Mouse (Mus musculus) layer of hippocampus, adult 9-10 months (tissue): Measurements from ENCODE around the gene Ltbp1.

ENCODE experiments used
- DNase-seq: peaks from one replicate; pipeline ENCODE4 v3.0.0; 2022; ENCODE audit warnings: low spot score

Gene Ltbp1

DNA sequence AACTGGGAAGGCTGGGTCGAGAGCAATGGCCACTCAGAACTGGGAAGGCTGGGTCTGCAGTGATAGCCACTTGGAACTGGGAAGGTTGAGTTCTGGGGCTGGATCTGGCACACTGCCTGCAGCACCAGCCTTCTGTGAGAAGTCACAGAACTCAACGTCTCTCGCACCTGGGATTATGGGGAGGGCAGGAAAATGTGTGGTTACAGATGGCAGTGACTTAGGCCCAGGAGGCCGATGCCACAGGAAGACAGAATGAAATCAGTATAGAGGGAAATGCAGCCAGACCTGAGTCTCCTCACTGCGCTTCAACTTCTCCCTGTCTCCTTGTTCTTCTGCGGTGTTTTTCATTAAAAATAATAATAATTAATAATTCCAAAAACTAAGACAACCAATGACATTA lies 361.0 kb downstream of the Ltbp1 start:
- no peak for DNase-seq

DNA sequence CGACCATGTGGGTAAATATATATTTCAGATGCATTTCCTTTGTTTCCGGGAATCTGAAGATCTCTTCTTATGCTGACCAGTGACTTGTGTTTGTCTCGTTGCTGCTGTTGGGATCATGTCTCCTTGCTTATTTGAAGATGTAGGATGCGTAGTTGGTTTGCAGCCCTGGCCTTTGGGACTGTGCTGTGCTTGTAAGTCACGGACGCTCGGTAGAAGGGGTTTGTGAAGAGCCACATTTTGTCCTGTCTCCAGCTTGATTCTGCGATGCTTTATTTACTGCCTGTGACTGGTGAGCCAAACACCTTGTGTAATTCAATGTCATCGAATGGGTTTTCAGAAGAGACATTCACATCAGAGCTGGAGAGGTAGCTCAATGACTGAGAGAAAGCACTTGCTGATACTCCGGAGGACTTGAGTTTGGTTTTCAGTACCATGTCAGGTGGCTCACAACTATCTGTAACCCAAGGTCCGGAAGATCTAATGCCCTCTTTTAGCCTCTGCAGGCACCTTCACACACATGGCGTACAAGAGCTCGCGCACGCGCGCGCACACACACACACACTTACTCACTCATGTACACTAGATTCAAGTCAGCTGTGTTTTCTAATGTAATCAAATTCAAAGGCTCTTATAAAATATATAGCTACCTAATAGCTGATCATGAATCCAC lies 362.3 kb downstream of the Ltbp1 start:
- DNase-seq: no peak

GRCm38 (mm10) chr17:75368580-75368979 lies 363.2 kb downstream of the Ltbp1 start:
- DNase-seq: no peak

DNA sequence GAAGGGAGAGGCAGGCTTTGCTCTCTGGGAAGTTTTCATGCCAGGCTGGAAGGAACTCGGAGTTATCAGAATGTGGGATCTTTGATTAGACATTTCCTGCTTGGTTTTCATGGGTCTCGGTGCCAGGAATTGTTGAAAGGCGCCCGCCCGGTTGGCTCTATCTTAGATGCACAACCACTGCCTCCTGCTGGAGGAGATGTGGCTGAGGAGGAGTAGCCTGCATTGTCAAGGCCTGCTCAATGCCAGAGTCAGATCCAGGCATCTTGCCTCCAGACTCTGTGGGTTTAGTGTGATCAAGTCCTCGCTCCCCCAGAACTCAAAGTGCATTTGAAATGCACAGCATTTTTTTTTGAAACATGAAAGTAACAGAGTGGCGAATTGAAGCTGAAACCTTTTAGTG lies 364.0 kb downstream of the Ltbp1 start:
- no peak for DNase-seq

GRCm38 (mm10) chr17:75370120-75370519 lies 364.8 kb downstream of the Ltbp1 start:
- DNase-seq: no peak

- no peak for DNase-seq
Observed at GRCm38 (mm10) chr17:75371650-75372049, 366.3 kb downstream of the Ltbp1 start.

DNA sequence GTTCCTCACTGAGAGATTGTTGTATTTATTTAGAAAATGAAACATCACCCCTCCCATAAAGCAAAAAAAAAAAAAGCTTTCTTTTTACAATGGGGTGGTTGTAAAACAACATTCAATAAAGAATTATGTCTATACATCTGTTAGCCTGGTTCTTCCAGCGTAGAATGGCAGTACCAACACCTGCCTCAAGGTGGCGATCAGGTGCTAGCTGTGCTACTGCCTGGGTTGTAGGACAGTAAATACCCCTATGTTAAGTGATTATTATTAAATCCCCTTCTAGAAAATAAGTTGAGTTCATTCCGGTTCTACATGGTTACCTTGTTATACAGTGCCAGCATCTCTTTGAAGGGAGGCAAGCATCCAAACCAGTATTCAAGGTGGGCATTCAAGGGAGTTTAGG lies 367.0 kb downstream of the Ltbp1 start:
- no peak for DNase-seq

- DNase-seq: no peak
Observed at GRCm38 (mm10) chr17:75374287-75375024, 369.1 kb downstream of the Ltbp1 start.

GRCm38 (mm10) chr17:75378256-75378871 lies 373.0 kb downstream of the Ltbp1 start:
- DNase-seq: no peak

GRCm38 (mm10) chr17:75380167-75380566 lies 374.8 kb downstream of the Ltbp1 start:
- no peak for DNase-seq

DNA sequence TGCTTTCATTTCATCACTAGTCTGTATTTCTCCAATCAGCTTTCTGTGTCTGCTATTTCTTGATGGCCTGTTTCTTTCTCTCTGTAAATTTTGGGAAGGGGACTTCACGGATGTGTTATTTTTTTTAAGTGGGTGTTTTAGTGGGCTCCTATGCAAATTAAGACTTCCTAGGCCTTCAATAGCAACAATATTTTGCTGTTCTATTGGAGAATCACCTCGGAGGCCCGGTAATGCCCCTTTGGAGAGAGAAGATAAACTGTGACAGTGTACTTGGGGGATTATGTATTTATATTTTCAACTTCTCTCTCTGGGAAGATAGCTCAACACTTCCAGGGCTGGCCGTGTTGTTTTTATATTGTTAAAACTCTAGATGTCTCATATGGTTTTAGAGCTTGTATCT lies 383.0 kb downstream of the Ltbp1 start:
- DNase-seq: no peak

GRCm38 (mm10) chr17:75390142-75390541 lies 384.8 kb downstream of the Ltbp1 start:
- DNase-seq: no peak

DNA sequence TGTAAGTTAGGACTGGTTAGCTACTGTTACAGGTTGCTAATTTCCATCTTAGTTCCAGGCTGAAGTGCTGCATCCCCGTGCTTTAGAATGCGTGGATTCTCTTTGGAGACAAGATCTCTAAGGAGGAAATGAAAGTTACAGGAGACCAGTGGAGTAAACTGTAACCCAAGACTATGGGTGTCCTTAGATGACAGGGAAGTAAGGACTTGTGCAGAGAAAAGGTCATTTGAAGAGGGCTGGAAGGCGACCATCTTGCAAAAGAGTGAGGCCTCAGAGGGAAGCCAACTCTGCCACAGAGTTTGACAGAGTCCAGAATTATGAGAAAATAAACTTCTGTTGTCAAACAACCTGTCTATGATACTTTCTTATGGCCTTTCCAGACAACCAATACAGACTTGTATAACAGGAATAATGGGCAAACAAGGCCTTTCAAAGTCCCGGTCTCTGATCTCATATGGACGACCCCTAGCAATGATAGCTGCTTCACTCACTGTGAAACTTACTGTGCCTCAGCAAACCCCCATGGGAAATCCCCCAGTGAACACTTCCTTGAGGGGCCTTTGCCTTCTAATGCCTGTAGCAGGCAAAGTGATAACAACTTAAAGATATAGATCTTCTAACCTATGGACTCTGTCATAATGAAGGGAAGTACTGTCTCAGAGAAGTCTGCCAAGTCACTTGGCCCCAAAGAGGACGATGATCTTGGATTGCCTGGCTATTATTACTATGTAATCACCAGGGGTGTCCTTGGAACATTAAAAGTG lies 386.2 kb downstream of the Ltbp1 start:
- DNase-seq: no peak

- peak; percentile 22 for DNase-seq
Observed at GRCm38 (mm10) chr17:75406405-75406804, 401.0 kb downstream of the Ltbp1 start.

DNA sequence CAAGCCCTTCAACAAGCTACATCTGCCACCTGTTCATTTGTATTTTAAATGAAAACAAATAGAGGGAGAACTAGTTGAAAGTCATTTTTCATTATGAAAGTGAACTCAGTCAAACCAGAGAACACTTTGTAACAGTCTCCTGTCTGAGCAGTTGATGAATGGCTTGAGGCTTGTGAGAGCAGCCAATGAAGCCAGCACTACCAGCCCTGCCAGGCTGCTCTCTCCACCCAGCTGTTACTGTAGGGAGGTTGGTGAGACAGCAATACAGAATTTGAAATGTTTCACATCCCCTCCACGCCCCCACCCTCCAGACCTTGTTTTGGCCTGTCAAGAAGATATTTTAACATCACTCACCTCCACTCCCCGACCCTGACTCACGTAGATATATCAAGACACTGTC lies 411.5 kb downstream of the Ltbp1 start:
- no peak for DNase-seq

DNA sequence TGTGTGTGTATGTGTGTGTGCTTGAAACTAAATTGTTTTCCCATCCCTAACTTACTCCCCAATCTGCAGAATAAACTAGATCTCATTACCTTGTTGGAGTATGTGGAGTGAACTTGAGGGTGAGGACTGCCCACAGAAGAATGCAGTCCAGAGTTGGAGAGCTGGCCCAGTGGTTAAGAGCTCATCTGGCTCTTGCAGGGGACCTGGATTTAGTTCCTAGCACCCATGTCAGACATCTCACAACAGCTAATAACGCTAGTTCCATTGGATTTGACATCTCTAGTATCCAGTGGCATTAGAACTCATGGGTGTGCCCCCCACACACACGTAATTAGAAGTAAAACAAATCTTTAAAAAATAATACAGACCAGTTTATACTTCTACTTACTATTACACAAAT lies 428.8 kb downstream of the Ltbp1 start:
- DNase-seq: no peak

DNA sequence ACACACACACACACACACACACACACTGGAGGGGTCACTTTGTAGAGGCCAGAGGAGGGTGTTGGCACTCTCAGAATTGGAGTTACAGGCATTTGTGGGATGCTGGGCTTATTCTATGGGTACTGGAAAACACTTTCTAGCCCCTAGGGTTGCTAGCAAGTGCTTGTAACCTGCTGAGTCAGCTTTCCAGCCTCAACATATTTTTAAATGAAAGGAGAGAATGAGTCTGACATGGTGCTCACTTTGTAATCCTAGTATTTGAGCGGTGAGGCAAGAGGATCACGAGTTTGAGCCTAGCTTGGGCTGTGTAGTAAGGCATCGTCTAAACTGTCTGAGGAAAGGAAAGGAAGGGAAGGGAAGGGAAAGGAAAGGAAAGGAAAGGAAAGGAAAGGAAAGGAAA lies 429.5 kb downstream of the Ltbp1 start:
- DNase-seq: no peak

DNA sequence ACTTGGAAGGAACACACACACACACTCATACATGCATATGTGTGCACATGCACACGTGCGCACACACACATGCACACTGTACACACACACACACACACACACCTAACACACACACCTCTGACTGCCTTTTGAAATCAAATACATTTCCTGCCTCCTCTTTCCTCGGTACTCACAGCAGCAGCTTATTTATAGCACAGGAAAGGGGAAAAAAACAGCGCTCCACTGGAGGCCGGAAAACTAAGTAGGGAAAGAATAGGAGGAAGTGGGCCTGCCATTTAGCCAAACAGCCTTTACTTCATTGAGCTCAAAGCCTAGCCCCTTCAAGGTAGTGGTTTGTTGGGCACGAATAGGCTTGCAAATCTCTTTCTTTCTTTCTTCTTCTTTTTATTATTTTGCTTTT lies 430.2 kb downstream of the Ltbp1 start, which contains the start of gene Rasgrp3:
Gene Rasgrp3 (plus strand): TSS at position 298 of the 400 bp plus-strand sequence.
- no peak for DNase-seq

DNA sequence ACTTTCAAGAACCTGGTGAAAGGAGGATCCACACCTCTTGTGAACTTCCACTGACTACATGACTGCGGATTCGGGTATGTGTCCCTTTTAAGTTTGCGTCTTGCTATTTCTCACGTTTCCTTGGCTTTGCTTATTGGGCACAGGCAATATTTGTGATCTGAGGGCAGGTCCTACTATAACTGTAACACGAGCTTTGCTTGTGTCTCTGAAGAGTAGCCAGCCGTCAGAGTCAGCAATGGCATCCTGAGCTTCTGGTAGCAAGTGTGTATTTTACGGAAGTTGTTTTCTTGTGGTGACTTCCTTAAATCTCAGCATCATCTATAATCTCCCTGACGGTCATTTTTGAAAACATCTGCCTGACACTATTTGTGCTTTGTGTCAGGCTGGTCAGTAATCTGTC lies 430.7 kb downstream of the Ltbp1 start:
- no peak for DNase-seq

- DNase-seq: no peak
Observed at GRCm38 (mm10) chr17:75436819-75437218, 431.5 kb downstream of the Ltbp1 start.

DNA sequence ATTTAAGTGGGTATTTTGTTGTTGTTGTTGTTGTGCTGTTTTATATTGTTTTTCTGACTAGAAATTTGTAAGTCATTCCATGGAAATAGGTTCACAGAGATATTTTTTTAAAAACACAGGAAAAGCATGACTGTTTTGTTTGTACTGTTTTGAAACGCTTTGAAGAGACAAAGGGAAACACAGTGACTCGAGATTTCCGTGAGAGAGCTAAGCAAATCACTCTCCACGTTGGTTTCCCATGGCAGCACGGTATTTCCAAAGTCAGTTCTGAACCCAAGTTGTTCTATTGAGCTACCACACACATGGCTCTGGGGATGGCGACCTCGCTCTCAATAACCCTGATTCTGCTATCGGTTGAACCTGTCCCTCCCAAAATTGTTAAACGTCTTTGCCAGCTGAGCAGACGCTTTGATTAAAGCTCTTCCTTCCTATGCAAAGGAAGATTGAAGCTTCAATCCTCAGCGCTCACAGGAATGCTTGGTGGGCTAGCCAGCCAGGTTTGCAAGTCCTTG lies 431.9 kb downstream of the Ltbp1 start:
- no peak for DNase-seq

- DNase-seq: no peak
Observed at GRCm38 (mm10) chr17:75438162-75438561, 432.8 kb downstream of the Ltbp1 start.
